Mouse (Mus musculus): ENCODE results near the gene Pde8b.

Gene Pde8b

DNA sequence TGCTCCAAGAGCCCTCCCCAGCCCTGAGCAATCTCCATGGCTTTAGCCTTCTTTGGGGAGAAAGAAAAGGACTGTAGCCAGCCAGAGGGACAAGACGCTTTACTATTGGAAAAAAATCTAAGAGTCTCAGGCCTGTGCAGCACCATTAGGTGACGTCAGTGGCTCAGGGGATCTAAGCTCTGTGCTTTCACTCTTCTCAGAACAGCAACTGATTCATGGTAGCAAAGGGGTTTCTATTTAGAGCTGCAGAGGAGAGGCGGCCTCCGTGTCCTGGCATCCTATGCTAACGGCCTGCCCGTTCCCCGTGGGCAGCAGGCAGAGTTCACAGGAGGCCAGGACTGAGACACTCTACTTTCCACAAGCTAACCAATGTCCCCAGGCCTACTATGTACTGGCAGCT lies 169.1 kb downstream of the Pde8b start:
- no peak for DNase-seq (ENCODE audit: low read depth)

DNA sequence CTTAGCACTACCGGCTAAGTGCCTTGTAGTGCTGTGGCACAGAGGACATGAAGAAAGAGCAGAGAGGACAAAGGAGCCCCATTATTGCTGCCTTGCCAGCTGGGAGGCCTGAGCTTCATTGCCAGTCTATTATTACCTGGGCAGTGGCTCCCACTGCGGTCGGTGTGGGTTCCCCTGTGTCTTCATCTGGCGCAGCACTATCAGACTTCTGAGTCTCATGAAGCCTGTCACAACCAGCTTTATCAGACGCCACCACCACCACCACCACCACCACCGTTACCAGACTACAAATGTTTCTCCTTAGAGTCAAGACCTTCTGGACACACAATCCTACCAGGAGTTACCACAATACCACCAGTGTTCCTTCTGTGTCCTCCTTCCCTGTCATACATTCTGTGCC lies 171.6 kb downstream of the Pde8b start:
- no peak for DNase-seq (ENCODE audit: low read depth)

DNA sequence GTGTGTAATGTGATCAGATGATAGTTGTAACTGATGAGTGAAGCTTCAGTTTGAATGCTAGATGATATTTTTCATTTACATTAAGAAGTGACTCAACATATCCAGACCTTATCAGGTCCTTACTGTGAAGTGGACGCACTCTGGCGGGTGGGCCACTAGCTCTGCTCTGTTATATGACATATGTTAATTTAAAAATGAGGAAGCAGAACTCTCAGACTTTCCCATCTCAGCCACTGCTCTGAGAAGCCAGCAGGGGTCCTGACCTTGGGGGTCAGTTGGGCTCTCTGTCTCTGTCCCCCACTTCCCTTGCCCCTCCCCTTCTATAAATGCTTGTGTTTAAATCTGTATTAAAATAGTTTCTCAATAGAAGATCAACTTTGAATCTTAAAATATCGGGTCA lies 172.4 kb downstream of the Pde8b start:
- no peak for DNase-seq (ENCODE audit: low read depth)

DNA sequence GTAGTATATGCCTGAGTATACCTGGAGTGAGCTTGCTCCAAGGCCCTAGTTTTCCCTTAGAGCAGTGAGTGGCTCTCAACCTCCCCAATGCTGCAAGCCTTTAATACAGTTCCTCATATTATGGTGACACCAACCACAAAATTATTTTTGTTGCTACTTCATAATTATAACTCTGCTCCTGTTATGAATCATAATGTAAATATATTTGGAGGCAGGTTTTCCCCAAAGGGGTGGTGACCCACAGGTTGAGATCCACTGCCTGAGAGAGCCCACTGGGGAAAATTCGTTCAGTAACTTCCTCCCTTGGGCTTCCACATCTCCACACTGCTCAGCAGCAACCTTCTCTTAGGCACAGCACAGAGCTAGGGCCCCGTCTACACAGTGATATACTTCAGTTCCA lies 174.0 kb downstream of the Pde8b start:
- no peak for DNase-seq (ENCODE audit: low read depth)

DNA sequence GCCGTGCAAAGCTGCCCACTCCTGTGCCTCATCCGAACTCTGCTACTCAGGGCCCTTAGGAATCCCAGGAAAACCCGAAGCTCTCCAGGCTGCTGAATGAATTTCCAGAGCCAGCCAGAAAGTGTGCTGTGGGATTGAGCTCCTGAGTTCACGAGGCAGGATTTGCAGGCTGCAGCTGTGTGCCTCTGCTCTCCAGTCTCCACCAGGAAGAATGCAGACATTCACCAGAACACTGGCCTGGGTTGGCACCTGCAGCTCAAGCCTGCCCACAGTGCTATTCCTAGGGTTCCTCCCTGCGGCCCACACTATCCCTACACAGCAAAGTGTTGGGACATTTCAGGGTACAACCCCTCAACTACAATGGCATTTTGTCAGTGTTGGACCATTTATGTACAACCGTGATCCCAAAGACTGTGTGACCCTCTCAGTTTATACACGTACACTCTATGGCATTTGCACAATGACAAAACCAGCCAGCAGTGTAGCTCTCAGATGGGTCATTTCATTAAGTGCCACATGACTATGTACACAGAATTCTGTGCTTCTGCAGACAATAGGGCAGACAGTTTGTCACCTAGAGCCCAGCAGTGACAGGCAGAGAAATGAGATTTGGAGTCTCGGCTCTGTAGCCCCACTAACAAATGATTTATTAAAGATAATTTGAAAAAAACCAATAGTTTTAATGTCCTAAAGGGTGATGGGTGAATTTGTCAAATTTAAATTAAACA lies 176.5 kb downstream of the Pde8b start:
- DNase-seq (ENCODE audit: low read depth), result no peak

DNA sequence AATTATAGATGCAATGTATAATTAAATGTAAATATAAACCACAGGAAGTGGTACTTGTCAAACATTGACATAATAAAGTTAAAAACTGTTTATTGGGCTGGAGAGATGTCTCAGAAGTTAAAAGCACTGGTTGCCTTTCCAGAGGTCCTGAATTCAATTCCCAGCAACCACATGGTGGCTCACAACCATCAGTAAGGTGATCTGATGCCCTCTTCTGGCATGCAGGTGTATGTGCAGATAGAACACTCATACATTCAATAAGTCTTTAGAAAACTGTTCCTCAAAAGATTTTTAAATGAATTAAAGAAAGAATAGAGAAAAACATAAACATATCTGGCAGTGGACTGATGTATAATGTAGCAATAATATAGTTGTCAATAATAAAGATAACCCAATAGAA lies 179.9 kb downstream of the Pde8b start:
- no peak for DNase-seq (ENCODE audit: low read depth)

DNA sequence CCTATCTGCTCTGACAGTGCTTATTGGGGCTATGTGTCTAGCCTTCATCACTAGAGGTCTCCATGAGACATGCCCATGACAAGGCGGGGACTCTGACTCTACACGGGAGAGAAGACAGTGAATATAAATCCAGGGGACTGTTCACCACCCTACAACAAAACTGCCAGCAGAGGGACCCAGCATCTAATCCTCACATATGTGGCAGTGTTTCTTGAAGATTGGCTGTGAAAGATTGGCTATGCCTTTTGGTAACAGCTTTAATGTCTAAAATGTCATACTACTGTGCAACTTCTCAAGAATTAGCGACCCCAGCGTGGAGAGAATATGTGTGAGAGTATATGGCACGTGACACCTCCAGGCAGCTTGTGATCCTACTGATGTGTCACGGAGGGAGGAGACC lies 182.3 kb downstream of the Pde8b start:
- DNase-seq (ENCODE audit: low read depth), result no peak

DNA sequence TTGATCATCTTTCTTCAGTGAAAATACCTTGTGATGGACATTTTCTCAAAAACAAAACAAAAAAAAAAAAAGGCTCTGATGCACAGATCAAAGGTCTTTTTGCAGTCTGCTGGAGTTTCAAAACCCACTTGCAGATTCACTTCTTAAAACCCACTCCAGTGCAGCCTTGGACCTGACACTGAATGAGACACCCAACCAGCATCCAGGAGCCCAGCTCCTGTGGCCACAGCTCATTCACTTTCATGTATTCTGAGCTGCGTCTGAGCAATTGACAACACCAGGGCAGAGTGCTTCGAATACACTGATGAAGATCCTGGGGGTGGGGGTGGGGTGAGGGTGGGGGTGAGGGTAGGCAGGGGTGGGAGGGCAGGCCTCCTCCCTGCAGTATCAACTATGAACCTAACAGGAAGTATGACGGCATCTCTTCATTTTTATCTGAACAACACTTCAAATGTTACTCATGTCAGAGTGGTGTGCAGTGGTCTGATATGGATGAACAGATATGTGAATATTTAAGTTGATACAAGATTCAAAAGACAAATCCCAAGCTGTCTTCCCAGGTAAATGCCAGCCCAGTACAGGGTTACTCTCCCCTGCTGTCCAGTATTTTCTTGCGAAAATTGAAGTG lies 186.6 kb downstream of the Pde8b start:
- no peak for DNase-seq (ENCODE audit: low read depth)

DNA sequence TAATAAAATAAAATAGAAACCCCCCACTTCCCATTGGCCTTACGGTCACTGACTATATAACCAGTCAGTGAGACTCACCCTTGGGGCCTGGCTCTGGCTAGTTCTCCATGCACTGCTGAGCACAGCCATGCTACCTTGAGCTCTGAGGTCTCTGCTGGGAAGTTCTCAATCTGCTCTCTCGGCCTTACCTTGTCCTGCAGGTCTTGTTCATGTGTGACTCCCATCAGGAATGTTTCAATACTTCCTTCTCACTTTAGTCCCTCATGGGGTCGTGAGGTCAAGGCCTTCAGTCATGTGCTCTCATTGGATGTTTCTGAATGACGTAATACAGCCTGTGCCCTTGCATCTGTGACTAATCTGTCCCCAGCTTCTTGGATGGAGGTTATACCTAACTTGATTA lies 191.3 kb downstream of the Pde8b start:
- DNase-seq (ENCODE audit: low read depth), result no peak

DNA sequence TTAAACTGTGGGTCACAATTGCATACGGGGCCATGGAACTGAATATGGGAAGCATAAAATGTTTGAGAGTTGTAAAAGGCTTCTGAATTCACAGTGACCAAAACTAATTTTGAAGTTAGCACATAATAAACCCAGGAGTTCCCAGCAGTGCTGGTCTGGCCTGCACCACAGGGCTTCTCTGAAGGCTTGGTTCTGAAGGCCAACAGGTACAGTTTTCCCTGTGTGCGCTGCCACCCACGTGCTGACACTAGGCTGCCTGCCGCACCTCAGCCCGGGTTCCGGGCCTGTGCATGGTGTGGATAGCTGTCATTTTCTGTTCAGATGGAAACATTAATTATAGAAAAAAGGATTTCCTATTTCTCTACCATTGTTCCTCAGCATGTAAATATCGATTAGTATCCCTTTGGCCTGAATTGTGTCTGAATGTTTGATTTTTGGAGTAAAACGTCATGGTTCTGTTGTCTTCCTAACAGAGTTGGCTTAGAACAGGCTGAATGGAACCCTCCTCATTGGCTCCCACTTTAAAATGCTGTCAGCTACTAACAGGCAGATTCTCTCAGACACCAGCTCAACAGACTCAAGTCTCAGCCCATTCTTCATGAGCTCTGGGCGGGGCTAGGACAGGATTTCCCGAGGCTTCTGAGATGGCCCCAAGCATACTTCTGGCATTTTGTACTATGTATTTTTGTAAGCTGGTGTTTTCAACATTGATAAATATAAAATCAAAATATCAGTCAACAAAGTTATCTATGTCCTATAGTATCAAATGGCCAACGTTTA lies 193.4 kb downstream of the Pde8b start:
- DNase-seq (ENCODE audit: low read depth), result no peak

DNA sequence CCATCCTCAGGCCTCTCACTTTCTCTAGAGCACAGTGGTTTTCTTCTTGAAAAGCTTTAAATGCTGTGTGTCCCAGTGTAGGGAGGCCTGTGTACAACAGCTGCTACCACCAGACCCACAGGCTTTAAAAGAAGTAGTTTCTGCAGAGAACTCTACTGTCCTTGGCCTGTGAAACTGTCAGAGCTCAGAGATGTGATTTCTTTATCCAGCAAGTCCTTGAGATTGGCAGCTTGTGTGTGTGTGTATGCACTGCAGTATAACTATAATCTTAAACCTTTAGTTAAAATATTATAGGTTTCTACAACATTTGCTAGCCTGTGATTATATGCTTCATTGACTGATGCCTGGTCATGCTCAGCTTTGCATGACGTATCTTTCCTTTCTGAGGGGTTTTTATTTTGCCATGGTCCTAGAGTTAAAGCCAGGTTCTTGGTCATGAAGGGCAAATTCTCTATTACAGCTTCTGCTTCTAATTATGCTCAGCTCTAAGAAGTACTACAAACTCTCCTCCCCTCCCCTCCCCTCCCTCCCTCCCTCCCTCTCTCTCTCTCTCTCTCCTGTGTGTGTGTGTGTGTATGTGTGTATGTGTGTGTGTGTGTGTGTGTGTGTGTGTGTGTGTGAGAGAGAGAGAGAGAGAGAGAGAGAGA lies 194.3 kb downstream of the Pde8b start:
- no peak for DNase-seq (ENCODE audit: low read depth)

DNA sequence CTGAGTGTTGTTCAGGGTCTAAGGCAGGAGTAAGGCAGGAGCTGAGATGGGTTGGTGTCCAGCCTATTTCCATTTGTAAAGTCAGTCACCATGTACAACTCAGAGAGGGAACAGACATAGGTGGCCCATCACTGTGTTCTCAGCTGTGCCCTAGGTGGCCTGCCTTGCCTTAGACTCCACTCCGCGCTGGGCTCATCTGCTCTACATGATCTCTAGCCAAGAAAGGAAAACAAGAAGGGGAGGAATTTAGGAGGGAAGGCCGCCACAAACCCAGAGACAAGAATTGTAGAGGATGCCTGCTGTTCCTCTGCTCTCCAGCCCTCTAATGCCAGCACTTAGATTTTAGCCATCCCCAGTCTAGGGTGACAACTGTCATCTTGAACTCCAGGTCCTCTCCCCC lies 197.7 kb downstream of the Pde8b start:
- DNase-seq (ENCODE audit: low read depth), result no peak

DNA sequence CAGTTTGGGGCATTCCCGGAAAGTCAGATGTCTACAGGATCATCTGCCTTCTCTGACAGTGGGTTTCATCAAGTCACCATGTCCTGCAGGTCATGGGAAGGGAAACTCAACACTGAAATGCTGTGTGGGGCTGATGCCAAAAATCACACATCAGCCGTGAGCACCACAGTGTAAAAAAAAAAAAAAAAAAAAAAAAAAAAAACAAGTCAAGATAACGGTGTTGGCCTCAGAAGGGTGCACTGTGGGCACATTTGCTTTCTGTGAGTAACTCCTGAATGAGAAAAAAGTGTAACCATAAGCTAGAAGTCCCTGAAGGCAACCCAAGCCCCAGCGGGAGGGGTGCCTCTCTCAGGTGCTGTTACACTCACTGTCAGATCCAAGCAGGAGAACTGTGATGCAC lies 199.7 kb downstream of the Pde8b start:
- no peak for DNase-seq (ENCODE audit: low read depth)

DNA sequence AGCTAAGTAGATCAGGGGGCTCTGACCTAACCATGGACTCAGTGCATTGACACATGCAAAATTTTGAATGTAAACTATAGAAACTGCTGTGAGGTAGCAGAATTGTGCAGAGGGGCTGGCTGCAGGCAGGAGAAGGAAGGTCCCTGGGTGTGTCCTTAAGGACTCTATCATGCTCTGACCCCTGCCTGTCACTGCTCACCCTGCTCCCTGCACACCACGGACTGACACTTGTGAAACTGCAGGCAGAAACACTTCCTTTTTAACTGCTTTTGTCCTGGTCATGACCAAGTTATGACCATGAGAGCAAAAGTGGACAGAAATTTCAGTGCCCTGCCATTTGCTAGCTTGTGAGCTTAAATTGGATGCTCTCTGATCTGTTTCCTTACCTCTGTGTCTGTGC lies 206.0 kb downstream of the Pde8b start:
- DNase-seq (ENCODE audit: low read depth), result no peak

DNA sequence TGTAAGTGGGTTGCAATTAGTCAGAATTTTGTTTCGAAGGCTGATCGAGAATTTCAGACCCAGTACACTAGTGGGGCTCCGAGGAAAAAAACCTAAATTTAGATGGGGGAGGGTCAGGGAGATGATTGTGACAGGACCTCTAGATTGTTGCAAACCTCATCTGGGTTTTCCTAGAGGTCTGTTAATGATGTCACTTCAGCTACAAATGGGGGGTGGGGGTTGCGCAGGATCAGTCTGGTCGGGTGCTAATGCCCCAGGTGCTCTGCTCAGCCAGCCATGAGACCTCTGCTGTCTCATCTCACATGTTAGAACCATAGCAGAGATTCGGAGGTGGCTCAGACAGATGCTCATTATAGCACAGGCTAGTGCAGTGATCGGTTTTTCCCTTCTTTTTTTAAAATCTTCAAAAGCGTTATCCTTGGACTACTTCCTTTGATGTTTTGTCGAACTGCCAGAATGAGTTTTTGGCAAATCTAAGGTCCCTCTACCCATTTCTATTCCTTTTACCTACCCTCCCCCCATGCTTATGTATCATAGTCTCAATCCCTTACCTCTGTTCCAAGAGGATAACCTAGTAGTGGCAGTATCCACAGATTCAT lies 209.9 kb downstream of the Pde8b start:
- DNase-seq (ENCODE audit: low read depth), result no peak

DNA sequence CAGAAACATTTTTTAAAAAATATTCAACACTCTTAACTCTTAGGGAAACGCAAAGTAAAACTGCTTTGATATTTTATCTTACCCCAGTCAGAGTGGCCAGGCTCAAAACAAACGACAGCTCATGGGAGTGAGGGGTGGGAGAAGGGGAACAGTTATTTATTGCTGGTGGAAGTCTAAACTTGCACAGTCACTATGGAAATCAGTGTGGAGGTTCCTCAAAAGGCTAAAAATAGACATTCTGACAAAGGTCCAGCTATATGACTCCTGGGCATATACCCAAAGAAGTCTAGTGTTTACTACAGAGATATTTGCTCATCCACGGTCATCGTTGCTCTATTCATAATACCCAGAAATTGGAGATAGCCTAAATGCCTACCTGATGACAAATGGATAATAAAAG lies 211.9 kb downstream of the Pde8b start:
- DNase-seq (ENCODE audit: low read depth), result no peak

DNA sequence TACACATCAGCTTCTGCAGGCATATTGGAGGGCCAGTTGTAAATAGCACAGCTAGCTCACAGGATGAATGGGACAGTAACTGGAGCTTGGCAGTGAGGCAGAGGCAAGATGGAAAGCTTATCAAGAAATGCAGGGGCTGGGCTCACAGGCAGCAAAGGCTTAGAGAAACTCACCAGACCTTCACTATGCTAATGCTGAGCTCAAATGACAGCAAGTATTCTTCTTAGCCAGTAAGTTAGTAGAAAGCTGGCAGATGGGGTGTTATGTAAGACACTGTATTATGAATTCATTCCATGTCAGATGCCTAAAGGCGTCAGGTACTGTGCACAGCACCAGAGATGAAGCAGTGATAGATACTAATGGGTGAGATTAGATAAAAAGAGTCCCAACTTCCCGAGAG lies 215.4 kb downstream of the Pde8b start:
- DNase-seq (ENCODE audit: low read depth), result no peak

DNA sequence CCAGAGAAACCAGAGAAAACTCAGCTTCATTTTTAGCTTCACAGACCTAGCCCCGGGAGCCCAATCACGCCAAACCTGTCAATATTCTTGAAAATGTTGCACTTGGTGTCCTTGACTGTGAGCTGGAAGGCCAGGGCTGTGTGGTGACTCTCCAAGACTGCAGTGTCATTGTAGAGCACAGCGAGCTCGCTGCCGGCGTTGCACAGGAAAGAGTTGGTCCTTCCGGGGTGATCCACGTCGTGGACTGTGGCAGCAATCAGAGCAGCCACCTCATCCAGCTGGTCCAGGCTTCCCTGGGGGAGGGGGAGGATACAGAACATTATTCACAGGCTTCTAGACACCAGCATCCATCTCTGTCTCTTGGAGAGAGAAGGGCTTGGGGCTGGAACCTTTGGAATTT lies 216.0 kb downstream of the Pde8b start:
- DNase-seq (ENCODE audit: low read depth), result no peak

DNA sequence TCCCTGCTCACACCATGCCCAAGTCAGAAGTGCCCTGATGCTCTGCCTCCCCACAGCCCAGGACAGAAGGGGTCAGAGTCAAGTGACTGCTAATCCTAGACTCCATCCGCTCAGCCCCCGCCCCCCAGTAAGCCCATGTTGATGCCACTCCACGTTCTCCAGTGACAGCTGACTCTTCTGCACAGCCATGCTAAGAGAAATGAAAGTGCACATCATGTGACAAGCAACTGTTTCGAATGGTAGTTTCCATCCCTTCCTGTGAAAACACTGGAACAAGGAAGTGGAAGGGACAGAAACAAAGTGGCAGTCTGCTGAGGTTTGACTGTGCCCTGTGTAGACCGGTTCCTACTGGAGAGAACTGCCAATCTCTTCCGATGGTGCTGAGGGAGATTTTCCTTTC lies 217.2 kb downstream of the Pde8b start:
- no peak for DNase-seq (ENCODE audit: low read depth)

DNA sequence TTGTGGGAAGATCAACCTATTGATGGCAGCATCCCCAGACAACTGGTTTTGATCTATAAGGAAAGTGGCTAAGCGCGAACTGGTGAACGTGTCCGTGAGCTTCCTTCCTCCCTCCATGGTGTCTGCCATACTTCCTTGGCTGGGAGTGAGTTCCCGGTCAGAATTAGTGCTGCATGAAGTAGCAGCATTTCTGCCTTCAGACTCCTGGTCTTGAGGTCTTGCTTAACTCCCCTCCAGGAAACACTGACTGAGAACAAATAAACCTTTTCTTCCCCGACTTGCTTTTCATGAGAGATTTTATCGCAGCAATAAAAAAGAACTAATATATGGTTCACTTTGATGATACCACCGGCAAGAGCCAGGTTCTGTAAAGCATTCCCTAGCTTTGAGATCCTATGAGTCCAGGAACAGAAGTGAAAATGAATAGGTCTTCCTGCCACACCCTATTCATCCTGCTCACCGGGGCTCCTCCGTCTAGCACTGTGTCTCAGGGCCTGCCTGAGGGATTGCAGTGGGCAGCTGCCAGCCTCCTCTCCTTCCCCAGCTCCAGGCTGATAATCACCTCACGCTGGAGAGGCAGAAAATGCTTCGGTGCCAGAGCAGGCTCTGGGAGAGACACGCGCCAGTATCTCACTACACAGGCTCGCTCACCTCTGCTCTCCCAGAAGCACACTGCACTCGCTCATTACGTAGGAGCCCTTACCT lies 217.9 kb downstream of the Pde8b start:
- no peak for DNase-seq (ENCODE audit: low read depth)

DNA sequence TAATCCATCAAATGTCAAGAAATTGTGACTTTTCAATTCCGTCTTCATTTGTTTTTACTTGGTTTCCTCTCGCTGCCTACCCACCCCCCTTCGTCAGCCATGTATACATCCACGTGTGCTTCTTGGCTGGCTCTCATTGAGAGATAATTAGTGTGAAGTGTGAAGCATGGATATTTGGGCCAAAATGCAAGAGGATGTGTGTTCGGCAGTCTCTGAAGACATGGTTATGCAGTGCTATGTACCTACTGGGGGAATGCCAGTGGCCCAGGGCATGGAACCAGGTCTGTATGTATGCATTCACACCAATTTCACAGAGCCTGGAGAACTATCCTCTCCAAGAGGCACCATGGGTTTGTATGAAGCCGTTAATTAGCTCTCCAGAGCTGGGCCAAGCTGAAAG lies 219.3 kb downstream of the Pde8b start:
- no peak for DNase-seq (ENCODE audit: low read depth)

DNA sequence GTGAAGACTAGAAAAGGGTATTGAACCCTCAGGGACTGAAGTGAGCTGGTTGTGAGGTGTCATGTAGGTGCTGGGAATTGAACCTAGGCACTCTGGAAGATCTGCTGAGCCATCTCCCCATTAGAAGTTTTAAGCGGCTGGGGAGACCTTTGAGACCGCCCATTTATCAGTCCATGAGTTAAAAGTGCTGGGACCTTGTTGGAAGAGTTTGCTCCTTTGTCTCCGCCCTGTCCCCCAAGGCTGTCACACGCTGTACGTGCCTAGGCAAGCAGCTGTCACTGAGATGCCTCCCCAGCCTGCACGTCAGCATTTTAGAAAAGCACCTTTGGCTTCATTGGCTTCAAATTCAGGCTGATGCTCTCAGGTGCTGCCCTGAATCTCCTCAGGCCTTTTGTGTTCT lies 229.9 kb downstream of the Pde8b start:
- DNase-seq (ENCODE audit: low read depth), result no peak
